Mouse (Mus musculus): ENCODE results near the gene Slc30a2. TPM values are rescaled to one million over a fixed set of nuclear protein-coding genes. Genes with fewer than 3 reads are reported as not detected.

The Slc30a2 gene
- total and polyA plus RNA-seq, 2 experiments from 2014 or later: 0.16 to 0.38 TPM

GRCm38 (mm10) chr4:134403721-134404120, 60.7 kb downstream of the Slc30a2 start:
- no peak for TF ChIP-seq EP300 (IDR thresholded peaks at IDR 0.05; ENCODE audit: low read depth)
- 0 out of 2 replicates have a peak, but pooled peaks have one; percentile 17 for TF ChIP-seq CTCF (IDR thresholded peaks at IDR 0.05; ENCODE audit: low read depth)
- Histone ChIP-seq H3K9ac (replicated peaks; ENCODE audit: low read depth, low read length) (no peak overlapping the region), H3K27ac (ENCODE audit: low read depth) (no peak overlapping the region), H3K27me3 (ENCODE audit: control insufficient read depth, insufficient read depth, low read length) (no peaks in the 10 kb centered on the region), H3K4me2 (ENCODE audit: low read depth, low read length) (no peak overlapping the region), H3K4me1 (ENCODE audit: control insufficient read depth, insufficient read depth) (peaks cover 31% of the 10 kb centered on the region), H3K9me3 (replicated peaks; ENCODE audit: control insufficient read depth, low read length) (no peaks in the 10 kb centered on the region), H3K36me3 (replicated peaks; ENCODE audit: control insufficient read depth, insufficient read depth, low read length) (no peaks in the 10 kb centered on the region), H3K4me3 (ENCODE audit: low read depth, low read length) (no peak overlapping the region)
- 36% methylated on average over 7 of the region's 7 CpGs for WGBS
- DNase-seq (ENCODE audit: low spot score) (no peak), ATAC-seq (ENCODE audit: insufficient read depth, low read depth) (no peak)

Other genes starting within 250 kb of the Slc30a2 start
- gene Cd52, start 248.1 kb upstream of the Slc30a2 start, total RNA-seq (2014; rRNA removed; ENCODE audit: low replicate concordance): 10.5 TPM in 1 of 2 replicates, not detected in the other
- 9.3 and 10.5 TPM in 2 replicates for gene Cd52, start 248.1 kb upstream of the Slc30a2 start, polyA plus RNA-seq (2015; fragmentation: Nextera tagmentation; extraction: Ambion mirVana)
- not detected in 2 replicates for gene Ubxn11, start 240.6 kb upstream of the Slc30a2 start, total RNA-seq (2014; rRNA removed; ENCODE audit: low replicate concordance)
- 0.97 and 1.2 TPM in 2 replicates for gene Ubxn11, start 240.6 kb upstream of the Slc30a2 start, polyA plus RNA-seq (2015; fragmentation: Nextera tagmentation; extraction: Ambion mirVana)
- 49.7 and 67.6 TPM in 2 replicates for gene Sh3bgrl3, start 214.4 kb upstream of the Slc30a2 start, total RNA-seq (2014; rRNA removed; ENCODE audit: low replicate concordance)
- 140 and 150 TPM in 2 replicates for gene Sh3bgrl3, start 214.4 kb upstream of the Slc30a2 start, polyA plus RNA-seq (2015; fragmentation: Nextera tagmentation; extraction: Ambion mirVana)
- gene Cep85, start 156.1 kb upstream of the Slc30a2 start, total RNA-seq (2014; rRNA removed; ENCODE audit: low replicate concordance): 24.2 and 30.6 TPM in 2 replicates
- gene Cep85, start 156.1 kb upstream of the Slc30a2 start, polyA plus RNA-seq (2015; fragmentation: Nextera tagmentation; extraction: Ambion mirVana): 27.4 and 29.7 TPM in 2 replicates
- not detected in 2 replicates for gene Gm7534, start 140.2 kb upstream of the Slc30a2 start, total RNA-seq (2014; rRNA removed; ENCODE audit: low replicate concordance)
- not detected in 2 replicates for gene Gm7534, start 140.2 kb upstream of the Slc30a2 start, polyA plus RNA-seq (2015; fragmentation: Nextera tagmentation; extraction: Ambion mirVana)
- gene Catsper4, start 115.8 kb upstream of the Slc30a2 start, total RNA-seq (2014; rRNA removed; ENCODE audit: low replicate concordance): not detected in 2 replicates
- not detected in 2 replicates for gene Catsper4, start 115.8 kb upstream of the Slc30a2 start, polyA plus RNA-seq (2015; fragmentation: Nextera tagmentation; extraction: Ambion mirVana)
- 0.69 and 5.1 TPM in 2 replicates for gene Cnksr1, start 104.8 kb upstream of the Slc30a2 start, total RNA-seq (2014; rRNA removed; ENCODE audit: low replicate concordance)
- 0.66 and 0.77 TPM in 2 replicates for gene Cnksr1, start 104.8 kb upstream of the Slc30a2 start, polyA plus RNA-seq (2015; fragmentation: Nextera tagmentation; extraction: Ambion mirVana)
- not detected in 2 replicates for gene E130218I03Rik, start 99.5 kb upstream of the Slc30a2 start, total RNA-seq (2014; rRNA removed; ENCODE audit: low replicate concordance)
- gene E130218I03Rik, start 99.5 kb upstream of the Slc30a2 start, polyA plus RNA-seq (2015; fragmentation: Nextera tagmentation; extraction: Ambion mirVana): 0.16 and 0.20 TPM in 2 replicates
- gene Zfp593, start 97.6 kb upstream of the Slc30a2 start, total RNA-seq (2014; rRNA removed; ENCODE audit: low replicate concordance): 4.0 and 4.2 TPM in 2 replicates
- gene Zfp593, start 97.6 kb upstream of the Slc30a2 start, polyA plus RNA-seq (2015; fragmentation: Nextera tagmentation; extraction: Ambion mirVana): 5.4 and 6.0 TPM in 2 replicates
- gene Gm30191, start 96.2 kb upstream of the Slc30a2 start, total RNA-seq (2014; rRNA removed; ENCODE audit: low replicate concordance): not detected in 2 replicates
- gene Gm30191, start 96.2 kb upstream of the Slc30a2 start, polyA plus RNA-seq (2015; fragmentation: Nextera tagmentation; extraction: Ambion mirVana): not detected in 2 replicates
- gene Grrp1, start 89.1 kb upstream of the Slc30a2 start, total RNA-seq (2014; rRNA removed; ENCODE audit: low replicate concordance): 18.4 and 26.1 TPM in 2 replicates
- gene Grrp1, start 89.1 kb upstream of the Slc30a2 start, polyA plus RNA-seq (2015; fragmentation: Nextera tagmentation; extraction: Ambion mirVana): 6.0 and 6.5 TPM in 2 replicates
- 6.6 and 31.0 TPM in 2 replicates for gene Pdik1l, start 55.3 kb upstream of the Slc30a2 start, total RNA-seq (2014; rRNA removed; ENCODE audit: low replicate concordance)
- 7.7 and 9.4 TPM in 2 replicates for gene Pdik1l, start 55.3 kb upstream of the Slc30a2 start, polyA plus RNA-seq (2015; fragmentation: Nextera tagmentation; extraction: Ambion mirVana)
- 168 and 170 TPM in 2 replicates for gene Trim63, start 28.1 kb upstream of the Slc30a2 start, total RNA-seq (2014; rRNA removed; ENCODE audit: low replicate concordance)
- gene Trim63, start 28.1 kb upstream of the Slc30a2 start, polyA plus RNA-seq (2015; fragmentation: Nextera tagmentation; extraction: Ambion mirVana): 248 and 281 TPM in 2 replicates
- gene Extl1, start 40.7 kb downstream of the Slc30a2 start, total RNA-seq (2014; rRNA removed; ENCODE audit: low replicate concordance): 3.1 and 11.5 TPM in 2 replicates
- gene Extl1, start 40.7 kb downstream of the Slc30a2 start, polyA plus RNA-seq (2015; fragmentation: Nextera tagmentation; extraction: Ambion mirVana): 2.9 and 3.4 TPM in 2 replicates
- 16.3 and 17.2 TPM in 2 replicates for gene Pafah2, start 53.1 kb downstream of the Slc30a2 start, total RNA-seq (2014; rRNA removed; ENCODE audit: low replicate concordance)
- gene Pafah2, start 53.1 kb downstream of the Slc30a2 start, polyA plus RNA-seq (2015; fragmentation: Nextera tagmentation; extraction: Ambion mirVana): 7.2 and 7.8 TPM in 2 replicates
- gene Stmn1, start 125.1 kb downstream of the Slc30a2 start, total RNA-seq (2014; rRNA removed; ENCODE audit: low replicate concordance): 149 and 227 TPM in 2 replicates
- gene Stmn1, start 125.1 kb downstream of the Slc30a2 start, polyA plus RNA-seq (2015; fragmentation: Nextera tagmentation; extraction: Ambion mirVana): 372 and 387 TPM in 2 replicates
- 13.1 and 25.4 TPM in 2 replicates for gene Paqr7, start 153.5 kb downstream of the Slc30a2 start, total RNA-seq (2014; rRNA removed; ENCODE audit: low replicate concordance)
- gene Paqr7, start 153.5 kb downstream of the Slc30a2 start, polyA plus RNA-seq (2015; fragmentation: Nextera tagmentation; extraction: Ambion mirVana): 15.4 and 18.7 TPM in 2 replicates
- gene Aunip, start 167.8 kb downstream of the Slc30a2 start, total RNA-seq (2014; rRNA removed; ENCODE audit: low replicate concordance): 2.7 and 3.1 TPM in 2 replicates
- 1.8 and 2.5 TPM in 2 replicates for gene Aunip, start 167.8 kb downstream of the Slc30a2 start, polyA plus RNA-seq (2015; fragmentation: Nextera tagmentation; extraction: Ambion mirVana)
- gene Mtfr1l, start 192.2 kb downstream of the Slc30a2 start, total RNA-seq (2014; rRNA removed; ENCODE audit: low replicate concordance): 145 and 159 TPM in 2 replicates
- gene Mtfr1l, start 192.2 kb downstream of the Slc30a2 start, polyA plus RNA-seq (2015; fragmentation: Nextera tagmentation; extraction: Ambion mirVana): 191 and 207 TPM in 2 replicates
- 18.2 and 30.5 TPM in 2 replicates for gene Selenon, start 209.0 kb downstream of the Slc30a2 start, total RNA-seq (2014; rRNA removed; ENCODE audit: low replicate concordance)
- 6.8 and 7.2 TPM in 2 replicates for gene Selenon, start 209.0 kb downstream of the Slc30a2 start, polyA plus RNA-seq (2015; fragmentation: Nextera tagmentation; extraction: Ambion mirVana)

All from heart, postnatal 0 days (tissue).